Mouse (Mus musculus): Measurements from ENCODE around the gene Tmem265. TPM values are rescaled to one million over a fixed set of nuclear protein-coding genes. Genes with fewer than 3 reads are reported as not detected.

The Tmem265 gene
- total and polyA plus RNA-seq, 2 experiments from 2014 or later = 2.4 to 7.7 TPM

- DNase-seq (no peak), ATAC-seq (peak; percentile 2; the same call in 1 of the 2 replicates)
- Histone ChIP-seq H3K4me2 (ENCODE audit: low read depth) (peak overlapping the region; percentile 88), H3K27ac (ENCODE audit: low read depth, low read length) (peak overlapping the region; percentile 86; the same call in 1 of the 2 replicates), H3K9me3 (ENCODE audit: low read length) (no peaks in the 10 kb centered on the region), H3K9ac (peak overlapping the region; percentile 96), H3K4me1 (ENCODE audit: insufficient read depth) (peaks cover 21% of the 10 kb centered on the region), H3K36me3 (ENCODE audit: insufficient read depth) (peaks cover 31% of the 10 kb centered on the region), H3K4me3 (ENCODE audit: low read depth, low read length) (peak overlapping the region; percentile 100), H3K27me3 (ENCODE audit: insufficient read depth, low read length) (no peaks in the 10 kb centered on the region)
- 4% methylated on average over 40 of the region's 44 CpGs for WGBS
- TF ChIP-seq CTCF (IDR thresholded peaks at IDR 0.05; ENCODE audit: low read depth) = no peak
These were observed 53.3 kb downstream of the Tmem265 start for GRCm38 (mm10) chr7:127614511-127614890.

- Histone ChIP-seq H3K36me3 (ENCODE audit: insufficient read depth) (peaks cover 26% of the 10 kb centered on the region), H3K4me2 (ENCODE audit: low read depth) (peak within 1 kb of the TSS; percentile 88), H3K4me1 (ENCODE audit: insufficient read depth) (peaks cover 21% of the 10 kb centered on the region), H3K9me3 (ENCODE audit: low read length) (no peaks in the 10 kb centered on the region), H3K9ac (peak within 1 kb of the TSS; percentile 96), H3K27ac (ENCODE audit: low read depth, low read length) (peak within 1 kb of the TSS; percentile 86), H3K27me3 (ENCODE audit: insufficient read depth, low read length) (no peaks in the 10 kb centered on the region), H3K4me3 (ENCODE audit: low read depth, low read length) (peak within 1 kb of the TSS; percentile 100)
- TF ChIP-seq CTCF (IDR thresholded peaks at IDR 0.05; ENCODE audit: low read depth) = no peak
- WGBS = under 1% methylated on average over 42 of the region's 50 CpGs
- peak; percentile 94 for ATAC-seq
- DNase-seq = peak; percentile 93
These were observed 54.0 kb downstream of the Tmem265 start, which contains the start of gene Zfp629 for GRCm38 (mm10) chr7:127614891-127615843. Gene Zfp629 (minus strand): TSS chr7:127615797.

- H3K27ac ChIP-seq (ENCODE audit: low read depth, low read length) = 0 out of 2 replicates have a peak overlapping the region, but pooled peaks have one; percentile 6
- WGBS = 68% methylated on average over 1 of the region's 1 CpGs
These were observed 55.1 kb downstream of the Tmem265 start for GRCm38 (mm10) chr7:127616336-127616735.

More at GRCm38 (mm10) chr7:127616336-127616735, 55.1 kb downstream of the Tmem265 start:
- Histone ChIP-seq H3K9me3 (ENCODE audit: low read length) (no peaks in the 10 kb centered on the region), H3K4me2 (ENCODE audit: low read depth) (peak overlapping the region; percentile 88; the same call in 1 of the 2 replicates), H3K4me1 (ENCODE audit: insufficient read depth) (peaks cover 21% of the 10 kb centered on the region), H3K9ac (no peak overlapping the region), H3K27me3 (ENCODE audit: insufficient read depth, low read length) (no peaks in the 10 kb centered on the region), H3K36me3 (ENCODE audit: insufficient read depth) (peaks cover 14% of the 10 kb centered on the region), H3K4me3 (ENCODE audit: low read depth, low read length) (no peak overlapping the region)
- DNase-seq (no peak), ATAC-seq (no peak)
- no peak for TF ChIP-seq CTCF (IDR thresholded peaks at IDR 0.05; ENCODE audit: low read depth)

Other genes with a start within 250 kb of the Tmem265 start
- gene Zfp768, start 215.8 kb upstream of the Tmem265 start, total RNA-seq (2014; rRNA removed) = 29.5 and 31.7 TPM in 2 replicates
- gene Zfp768, start 215.8 kb upstream of the Tmem265 start, polyA plus RNA-seq (2015; fragmentation: Nextera tagmentation; extraction: Ambion mirVana) = 9.8 and 10.0 TPM in 2 replicates
- gene Zfp747, start 185.3 kb upstream of the Tmem265 start, total RNA-seq (2014; rRNA removed) = 8.5 and 9.2 TPM in 2 replicates
- gene Zfp747, start 185.3 kb upstream of the Tmem265 start, polyA plus RNA-seq (2015; fragmentation: Nextera tagmentation; extraction: Ambion mirVana) = 2.9 and 4.7 TPM in 2 replicates
- 3.2 and 4.6 TPM in 2 replicates for gene 9130019O22Rik, start 174.2 kb upstream of the Tmem265 start, total RNA-seq (2014; rRNA removed)
- 0.89 and 1.3 TPM in 2 replicates for gene 9130019O22Rik, start 174.2 kb upstream of the Tmem265 start, polyA plus RNA-seq (2015; fragmentation: Nextera tagmentation; extraction: Ambion mirVana)
- 10.2 and 13.5 TPM in 2 replicates for gene E430018J23Rik, start 167.8 kb upstream of the Tmem265 start, total RNA-seq (2014; rRNA removed)
- 1.7 and 2.4 TPM in 2 replicates for gene E430018J23Rik, start 167.8 kb upstream of the Tmem265 start, polyA plus RNA-seq (2015; fragmentation: Nextera tagmentation; extraction: Ambion mirVana)
- 5.9 and 7.2 TPM in 2 replicates for gene Zfp764, start 154.6 kb upstream of the Tmem265 start, total RNA-seq (2014; rRNA removed)
- 1.7 and 3.2 TPM in 2 replicates for gene Zfp764, start 154.6 kb upstream of the Tmem265 start, polyA plus RNA-seq (2015; fragmentation: Nextera tagmentation; extraction: Ambion mirVana)
- gene Zfp688, start 139.3 kb upstream of the Tmem265 start, total RNA-seq (2014; rRNA removed) = 18.3 and 20.8 TPM in 2 replicates
- 32.0 and 34.0 TPM in 2 replicates for gene Zfp688, start 139.3 kb upstream of the Tmem265 start, polyA plus RNA-seq (2015; fragmentation: Nextera tagmentation; extraction: Ambion mirVana)
- gene Zfp689, start 112.2 kb upstream of the Tmem265 start, total RNA-seq (2014; rRNA removed) = 10.0 and 11.5 TPM in 2 replicates
- 6.7 and 9.0 TPM in 2 replicates for gene Zfp689, start 112.2 kb upstream of the Tmem265 start, polyA plus RNA-seq (2015; fragmentation: Nextera tagmentation; extraction: Ambion mirVana)
- 29.0 and 36.1 TPM in 2 replicates for gene Prr14, start 101.8 kb upstream of the Tmem265 start, total RNA-seq (2014; rRNA removed)
- 27.4 and 27.9 TPM in 2 replicates for gene Prr14, start 101.8 kb upstream of the Tmem265 start, polyA plus RNA-seq (2015; fragmentation: Nextera tagmentation; extraction: Ambion mirVana)
- 23.7 and 31.9 TPM in 2 replicates for gene Fbrs, start 82.2 kb upstream of the Tmem265 start, total RNA-seq (2014; rRNA removed)
- gene Fbrs, start 82.2 kb upstream of the Tmem265 start, polyA plus RNA-seq (2015; fragmentation: Nextera tagmentation; extraction: Ambion mirVana) = 6.6 and 10.6 TPM in 2 replicates
- gene Srcap, start 49.4 kb upstream of the Tmem265 start, total RNA-seq (2014; rRNA removed) = 29.3 and 39.9 TPM in 2 replicates
- 12.6 and 23.7 TPM in 2 replicates for gene Srcap, start 49.4 kb upstream of the Tmem265 start, polyA plus RNA-seq (2015; fragmentation: Nextera tagmentation; extraction: Ambion mirVana)
- gene Gm42715, start 41.8 kb upstream of the Tmem265 start, total RNA-seq (2014; rRNA removed) = 18.1 and 28.3 TPM in 2 replicates
- 6.1 and 10.3 TPM in 2 replicates for gene Gm42715, start 41.8 kb upstream of the Tmem265 start, polyA plus RNA-seq (2015; fragmentation: Nextera tagmentation; extraction: Ambion mirVana)
- 45.7 and 62.4 TPM in 2 replicates for gene Phkg2, start 11.9 kb downstream of the Tmem265 start, total RNA-seq (2014; rRNA removed)
- gene Phkg2, start 11.9 kb downstream of the Tmem265 start, polyA plus RNA-seq (2015; fragmentation: Nextera tagmentation; extraction: Ambion mirVana) = 53.4 and 53.8 TPM in 2 replicates
- 9.0 and 11.0 TPM in 2 replicates for gene Ccdc189, start 27.2 kb downstream of the Tmem265 start, total RNA-seq (2014; rRNA removed)
- 10.1 and 16.0 TPM in 2 replicates for gene Ccdc189, start 27.2 kb downstream of the Tmem265 start, polyA plus RNA-seq (2015; fragmentation: Nextera tagmentation; extraction: Ambion mirVana)
- 49.8 and 60.1 TPM in 2 replicates for gene Rnf40, start 27.4 kb downstream of the Tmem265 start, total RNA-seq (2014; rRNA removed)
- gene Rnf40, start 27.4 kb downstream of the Tmem265 start, polyA plus RNA-seq (2015; fragmentation: Nextera tagmentation; extraction: Ambion mirVana) = 34.5 and 37.8 TPM in 2 replicates
- 27.6 and 35.7 TPM in 2 replicates for gene Zfp629, start 54.4 kb downstream of the Tmem265 start, total RNA-seq (2014; rRNA removed)
- 9.6 and 10.5 TPM in 2 replicates for gene Zfp629, start 54.4 kb downstream of the Tmem265 start, polyA plus RNA-seq (2015; fragmentation: Nextera tagmentation; extraction: Ambion mirVana)
- 93.1 and 102 TPM in 2 replicates for gene Bcl7c, start 147.5 kb downstream of the Tmem265 start, total RNA-seq (2014; rRNA removed)
- 43.9 and 47.5 TPM in 2 replicates for gene Bcl7c, start 147.5 kb downstream of the Tmem265 start, polyA plus RNA-seq (2015; fragmentation: Nextera tagmentation; extraction: Ambion mirVana)
- 6.5 and 6.6 TPM in 2 replicates for gene Ctf1, start 151.3 kb downstream of the Tmem265 start, total RNA-seq (2014; rRNA removed)
- gene Ctf1, start 151.3 kb downstream of the Tmem265 start, polyA plus RNA-seq (2015; fragmentation: Nextera tagmentation; extraction: Ambion mirVana) = 3.8 and 4.3 TPM in 2 replicates
- not detected in 2 replicates for gene Ctf2, start 170.8 kb downstream of the Tmem265 start, total RNA-seq (2014; rRNA removed)
- gene Ctf2, start 170.8 kb downstream of the Tmem265 start, polyA plus RNA-seq (2015; fragmentation: Nextera tagmentation; extraction: Ambion mirVana) = not detected in 2 replicates
- 162 and 178 TPM in 2 replicates for gene Fbxl19, start 183.2 kb downstream of the Tmem265 start, total RNA-seq (2014; rRNA removed)
- gene Fbxl19, start 183.2 kb downstream of the Tmem265 start, polyA plus RNA-seq (2015; fragmentation: Nextera tagmentation; extraction: Ambion mirVana) = 6.9 and 7.9 TPM in 2 replicates
- 19.0 and 19.4 TPM in 2 replicates for gene Orai3, start 208.4 kb downstream of the Tmem265 start, total RNA-seq (2014; rRNA removed)
- gene Orai3, start 208.4 kb downstream of the Tmem265 start, polyA plus RNA-seq (2015; fragmentation: Nextera tagmentation; extraction: Ambion mirVana) = 9.6 and 13.4 TPM in 2 replicates
- 18.2 and 20.7 TPM in 2 replicates for gene Setd1a, start 215.3 kb downstream of the Tmem265 start, total RNA-seq (2014; rRNA removed)
- gene Setd1a, start 215.3 kb downstream of the Tmem265 start, polyA plus RNA-seq (2015; fragmentation: Nextera tagmentation; extraction: Ambion mirVana) = 13.2 and 13.7 TPM in 2 replicates
- gene Gm49388, start 224.2 kb downstream of the Tmem265 start, total RNA-seq (2014; rRNA removed) = 0.05 TPM in 1 of 2 replicates, not detected in the other
- not detected in 2 replicates for gene Gm49388, start 224.2 kb downstream of the Tmem265 start, polyA plus RNA-seq (2015; fragmentation: Nextera tagmentation; extraction: Ambion mirVana)
- gene Hsd3b7, start 239.2 kb downstream of the Tmem265 start, total RNA-seq (2014; rRNA removed) = 7.1 and 8.4 TPM in 2 replicates
- 8.4 and 8.7 TPM in 2 replicates for gene Hsd3b7, start 239.2 kb downstream of the Tmem265 start, polyA plus RNA-seq (2015; fragmentation: Nextera tagmentation; extraction: Ambion mirVana)